Mouse (Mus musculus) neutrophil, adult 5-6 weeks (primary cell): ENCODE results near the gene Cdc73. TPM values are rescaled to one million over a fixed set of nuclear protein-coding genes. Genes with fewer than 3 reads are reported as not detected.

ENCODE experiments used
- ATAC-seq: fragments of 151-379, 151-347 bp; 2 replicates; pipeline ENCODE4 v1.8.0; 2017; ENCODE audit warnings: mild to moderate bottlenecking, moderate TSS enrichment; ENCODE audit not compliant: insufficient number of reproducible peaks, poor library complexity, low FRiP score, severe bottlenecking; ENCODE audit errors: extremely low read depth
- total RNA-seq: library from RNA; stranded (forward); fragments of 200-1000 nt; gene quantifications from 2 replicates; pipeline ENCODE4 v1.2.3, GENCODE M21; 2017

Cdc73 gene
- total RNA-seq, 1 experiment from 2014 or later: 23.0 TPM

DNA sequence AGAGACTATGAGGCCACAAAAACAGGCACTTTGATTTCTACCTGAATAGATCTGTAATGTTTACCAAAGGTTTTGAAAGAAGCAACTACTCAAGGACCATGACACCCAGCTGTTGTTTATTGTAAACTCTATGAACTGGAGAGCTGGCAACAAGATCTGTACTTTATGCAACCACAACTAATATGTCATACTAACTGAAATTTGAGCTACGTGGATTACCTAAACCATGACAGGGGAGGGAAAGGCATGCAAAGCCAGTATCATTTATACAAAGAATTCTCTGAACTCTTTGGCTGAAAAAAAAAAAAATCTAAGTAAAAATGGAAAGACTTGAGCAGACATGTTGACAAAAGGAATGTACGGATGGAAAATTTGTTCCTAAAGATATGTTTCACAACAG lies 105.8 kb downstream of the Cdc73 start:
- ATAC-seq: no peak

DNA sequence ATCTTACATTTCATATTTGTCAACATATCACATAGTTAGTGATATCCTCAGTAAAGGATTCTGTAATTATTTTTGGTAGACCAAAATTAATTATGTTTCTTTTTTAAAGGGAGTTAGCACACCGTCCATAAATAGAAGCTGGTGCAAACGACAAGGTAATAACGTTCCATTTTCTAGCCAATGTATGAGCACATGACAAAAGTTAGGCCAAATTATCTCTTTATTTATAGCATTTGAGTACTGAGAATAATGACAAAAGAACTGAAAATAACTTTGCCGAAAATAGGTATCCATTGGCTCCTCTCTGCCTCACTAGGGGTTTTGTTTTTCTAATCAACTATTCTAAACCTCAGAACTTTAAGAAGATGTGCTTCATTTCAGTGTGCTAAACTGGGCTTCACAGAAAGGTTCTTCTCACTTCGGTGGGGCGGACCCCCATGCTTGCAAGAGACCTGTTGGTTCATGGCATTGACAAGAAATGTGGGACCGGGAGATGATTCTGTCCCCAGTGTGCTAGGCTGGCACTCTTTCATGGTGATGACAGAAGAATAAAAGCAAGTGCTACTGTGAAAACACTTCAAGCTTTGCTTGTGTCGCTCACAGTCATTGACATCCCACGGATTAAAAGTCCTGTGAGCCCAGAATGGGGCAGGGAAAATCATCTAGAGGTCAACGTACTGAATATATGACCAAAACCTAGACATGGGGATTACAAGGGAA lies 125.7 kb downstream of the Cdc73 start:
- ATAC-seq: no peak

DNA sequence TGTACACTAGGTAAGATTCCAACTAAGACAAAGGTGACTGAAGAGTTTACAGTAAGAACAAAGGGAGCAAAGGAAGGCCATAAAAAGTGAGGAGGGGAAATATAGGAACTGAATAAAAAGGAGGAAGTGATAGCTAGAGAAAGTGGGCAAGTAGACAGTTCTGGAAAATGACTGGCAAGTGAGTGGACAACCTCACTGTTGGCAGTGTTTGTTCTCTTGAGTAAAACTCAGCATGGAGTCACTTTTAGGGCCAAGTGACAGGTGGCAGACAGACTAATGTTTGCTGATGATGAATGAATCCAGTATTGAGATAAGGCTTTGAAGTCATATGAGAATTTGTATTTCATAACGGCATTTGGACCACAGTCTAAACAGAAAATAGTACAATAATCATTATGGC lies 144.5 kb downstream of the Cdc73 start:
- no peak for ATAC-seq

DNA sequence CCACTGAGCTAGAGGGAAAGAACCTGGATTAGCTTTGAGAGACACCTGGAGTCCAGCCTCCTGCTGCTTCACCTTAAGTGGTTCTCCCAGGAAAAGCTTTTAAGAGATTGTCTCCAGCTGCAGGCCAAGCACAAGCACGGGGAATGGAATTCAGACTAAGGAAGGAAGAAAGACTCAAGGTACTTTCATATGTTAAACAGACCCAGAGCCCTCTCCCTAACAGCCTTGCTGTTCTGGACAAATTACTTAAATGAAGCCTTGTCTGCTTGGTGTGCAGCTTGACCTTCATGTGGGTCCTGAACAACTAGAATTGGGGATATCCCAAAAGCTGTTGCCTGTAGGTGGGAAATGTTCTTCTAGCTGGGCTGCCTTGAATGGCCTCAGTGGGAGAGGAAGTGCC lies 147.2 kb downstream of the Cdc73 start:
- no peak for ATAC-seq

DNA sequence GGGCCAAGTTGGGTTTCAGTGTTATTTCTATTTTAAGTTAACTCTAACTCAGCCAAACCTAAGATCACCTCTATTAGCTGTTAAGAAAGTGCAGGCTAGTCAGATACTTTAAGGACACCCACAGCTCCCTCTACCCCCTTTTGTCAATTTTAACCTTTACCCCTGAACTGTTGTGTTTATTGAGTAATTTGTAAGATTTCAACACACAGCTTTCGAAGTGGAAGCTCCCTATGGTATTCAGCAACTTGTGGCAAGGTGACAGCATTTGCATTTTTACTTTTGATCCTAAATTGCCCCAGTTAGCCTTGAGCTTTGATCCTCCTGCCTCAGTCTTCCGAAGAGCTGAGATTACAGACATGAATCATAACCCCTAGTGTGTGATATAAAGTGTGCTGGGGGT lies 148.1 kb downstream of the Cdc73 start:
- ATAC-seq: no peak

Other genes with a start within 250 kb of the Cdc73 start
- 0.12 and 0.25 TPM in 2 replicates for gene B3galt2, start 62.2 kb downstream of the Cdc73 start, total RNA-seq
- 22.7 and 23.3 TPM in 2 replicates for gene Glrx2, start 13.4 kb upstream of the Cdc73 start, total RNA-seq
- 6.2 and 6.5 TPM in 2 replicates for gene Trove2, start 74.2 kb upstream of the Cdc73 start, total RNA-seq
- gene Uchl5, start 74.4 kb upstream of the Cdc73 start, total RNA-seq: 67.8 and 75.3 TPM in 2 replicates